Mouse (Mus musculus) gonadal fat pad, adult 2 months (tissue): Measurements from ENCODE around the gene Slc34a2. TPM values are rescaled to one million over a fixed set of nuclear protein-coding genes. Genes with fewer than 3 reads are reported as not detected.

ENCODE experiments used
- DNase-seq: peaks from one replicate; pipeline ENCODE4 v3.0.0-alpha.2; 2012; ENCODE audit warnings: low read depth
- polyA plus RNA-seq: library from polyadenylated mRNA; depleted of rRNA; stranded (reverse); fragments of >200 nt; gene quantifications from 2 replicates; pipeline ENCODE4 v1.2.3, GENCODE M21; 2012

Slc34a2 gene
- polyA plus RNA-seq, 1 experiment: 18.4 TPM

DNA sequence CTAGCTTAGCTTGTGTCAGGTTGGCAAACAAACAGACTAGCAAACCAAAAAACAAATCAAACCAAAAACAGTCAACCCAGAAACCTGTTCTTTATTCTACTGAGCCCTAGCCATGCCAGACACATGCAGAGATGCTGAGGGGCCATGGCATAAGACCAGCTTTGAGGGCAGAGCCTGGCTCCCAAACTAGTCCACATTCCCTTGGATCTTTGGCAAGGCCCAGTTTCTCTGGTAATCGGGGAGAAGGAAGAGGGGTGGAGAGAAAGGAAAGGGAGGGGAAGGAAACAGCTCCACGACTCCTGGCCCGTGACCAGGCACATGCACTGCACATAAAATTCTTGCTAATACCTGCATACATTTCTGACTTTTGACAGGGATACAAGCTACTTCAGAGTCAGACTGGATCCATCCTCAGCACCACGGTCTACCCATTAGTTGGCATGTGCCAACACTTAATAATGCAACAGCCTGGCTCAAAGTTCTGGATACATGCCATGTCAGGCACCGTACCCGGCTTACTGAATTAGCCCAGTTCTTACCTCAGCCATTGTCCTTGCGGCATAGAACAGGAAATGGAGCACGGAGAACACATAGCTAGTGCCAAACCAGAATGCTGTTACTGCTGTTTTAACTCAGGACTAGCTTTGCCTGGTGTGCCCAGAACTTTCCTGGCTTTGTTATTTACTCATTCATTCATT, 12.5 kb upstream of the Slc34a2 start:
- peak; percentile 70 for DNase-seq

DNA sequence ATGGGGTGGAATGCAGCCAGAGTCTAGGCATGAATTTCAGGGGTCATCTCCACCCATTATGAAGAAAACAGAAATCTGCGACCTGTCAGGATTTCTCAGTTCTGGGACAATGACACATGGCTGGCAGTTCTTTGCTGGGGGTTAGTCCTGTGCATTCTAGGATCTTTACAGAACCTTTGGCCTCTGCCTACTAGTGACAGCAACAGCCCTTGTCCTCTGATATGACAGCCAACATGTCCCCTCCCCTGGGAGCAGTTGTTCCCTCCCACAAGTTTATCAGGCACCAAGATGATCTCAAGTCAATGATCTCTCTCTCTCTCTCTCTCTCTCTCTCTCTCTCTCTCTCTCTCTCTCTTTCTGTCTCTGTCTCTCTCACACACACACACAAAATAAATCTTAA, 6.5 kb upstream of the Slc34a2 start:
- no peak for DNase-seq

GRCm38 (mm10) chr5:53042034-53042748, 4.3 kb downstream of the Slc34a2 start:
- DNase-seq: no peak

- no peak for DNase-seq
Observed at GRCm38 (mm10) chr5:53042771-53043371, 5.0 kb downstream of the Slc34a2 start.

DNA sequence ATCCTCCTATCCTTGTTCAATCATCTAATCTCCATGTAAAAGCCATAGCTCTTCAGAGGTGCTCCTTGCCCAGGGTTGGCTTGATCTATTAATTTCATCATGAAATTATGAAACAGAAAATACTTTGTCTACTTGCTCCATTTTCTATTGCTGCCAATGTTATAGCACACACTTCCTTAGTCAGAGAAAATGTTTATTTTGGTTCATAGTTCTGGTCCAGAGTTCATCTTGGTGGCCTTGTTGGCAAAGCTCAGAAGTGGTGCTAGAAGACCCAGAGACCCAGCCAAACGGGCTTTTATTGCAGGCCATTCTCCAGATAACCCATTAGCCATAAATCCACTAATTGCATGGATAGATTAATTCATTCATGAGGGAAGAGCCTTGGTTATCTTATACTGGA, 5.8 kb downstream of the Slc34a2 start:
- DNase-seq: peak; percentile 63

DNA sequence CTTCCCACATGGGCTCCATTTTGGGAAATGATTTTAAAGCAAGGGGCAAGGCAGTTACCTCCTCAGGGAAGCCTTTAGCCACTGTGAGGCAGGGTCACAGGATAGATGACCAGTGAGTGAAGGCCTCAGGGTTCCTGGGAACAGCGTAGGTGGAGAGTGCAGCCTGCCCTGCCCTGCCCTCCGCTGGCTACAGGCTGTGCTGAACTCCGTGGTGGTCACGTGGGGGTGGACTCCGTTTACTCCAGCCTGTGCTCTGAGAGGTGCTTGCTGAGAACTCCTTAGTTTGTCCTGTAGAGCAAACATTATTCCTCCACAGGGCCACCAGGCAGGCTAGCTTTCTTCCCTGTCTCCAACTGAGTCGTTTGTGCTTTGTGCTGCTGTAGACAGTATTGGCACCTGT, 10.1 kb downstream of the Slc34a2 start:
- DNase-seq: no peak

DNA sequence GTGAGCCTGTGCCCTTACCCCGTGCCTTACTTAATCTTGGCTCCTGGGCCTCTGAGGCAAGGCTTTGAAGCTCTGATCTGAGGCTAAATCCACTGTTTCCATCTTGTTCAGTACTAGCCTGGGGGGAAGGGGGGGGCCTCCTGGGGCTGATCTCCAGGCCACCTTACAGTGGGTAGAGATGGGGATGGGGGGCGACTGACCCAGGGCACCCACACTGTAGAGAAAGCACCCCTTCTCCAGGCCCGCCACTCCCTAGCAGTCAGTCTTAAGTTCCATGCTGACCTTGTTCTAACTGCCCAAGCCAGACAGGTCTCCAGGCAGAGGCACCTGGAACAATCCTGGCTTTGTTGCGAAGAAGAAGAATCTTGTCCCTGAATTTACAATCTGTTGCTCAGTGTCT, 10.7 kb downstream of the Slc34a2 start:
- DNase-seq: no peak

DNA sequence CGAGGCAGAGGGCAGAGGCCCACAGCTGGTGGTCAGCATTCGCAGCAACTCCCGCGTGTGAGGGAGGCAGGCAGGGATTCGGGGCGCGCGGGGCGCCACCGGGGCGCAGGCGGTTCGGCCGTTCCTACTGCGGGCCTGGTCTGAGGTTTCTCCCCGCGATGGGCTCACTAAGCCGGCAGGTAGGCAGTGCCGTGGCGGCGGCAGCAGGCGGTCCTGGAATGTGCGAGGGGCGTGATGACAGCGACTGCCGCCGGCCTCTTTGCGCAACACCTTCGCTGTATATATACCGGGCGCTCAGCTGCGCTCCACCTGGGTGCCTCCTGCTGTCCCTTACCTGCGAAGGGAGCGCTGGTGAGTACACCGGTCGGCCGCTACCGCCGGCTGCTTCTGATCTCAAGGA, 11.2 kb downstream of the Slc34a2 start:
- no peak for DNase-seq

DNA sequence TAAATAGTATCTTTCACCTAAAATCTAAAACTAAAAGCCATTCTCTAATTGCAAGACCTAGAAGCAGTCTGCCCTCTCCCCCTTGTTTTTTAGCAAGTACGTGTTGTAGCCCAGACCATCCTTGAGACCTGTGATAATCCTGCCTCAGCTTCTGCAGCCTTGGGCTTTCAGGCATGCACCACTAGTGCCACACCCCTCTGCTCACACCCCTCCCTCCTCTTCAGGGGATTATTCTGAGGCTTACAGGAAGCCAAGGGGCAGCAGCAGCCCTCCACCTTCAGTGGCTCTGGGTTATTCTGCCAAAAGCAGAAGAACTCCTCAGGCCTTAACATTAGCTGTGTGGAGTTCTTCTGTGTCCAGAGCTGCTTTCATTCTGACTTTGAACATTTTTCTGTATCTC, 13.1 kb downstream of the Slc34a2 start:
- no peak for DNase-seq

GRCm38 (mm10) chr5:53053246-53053645, 15.4 kb downstream of the Slc34a2 start:
- DNase-seq: no peak

DNA sequence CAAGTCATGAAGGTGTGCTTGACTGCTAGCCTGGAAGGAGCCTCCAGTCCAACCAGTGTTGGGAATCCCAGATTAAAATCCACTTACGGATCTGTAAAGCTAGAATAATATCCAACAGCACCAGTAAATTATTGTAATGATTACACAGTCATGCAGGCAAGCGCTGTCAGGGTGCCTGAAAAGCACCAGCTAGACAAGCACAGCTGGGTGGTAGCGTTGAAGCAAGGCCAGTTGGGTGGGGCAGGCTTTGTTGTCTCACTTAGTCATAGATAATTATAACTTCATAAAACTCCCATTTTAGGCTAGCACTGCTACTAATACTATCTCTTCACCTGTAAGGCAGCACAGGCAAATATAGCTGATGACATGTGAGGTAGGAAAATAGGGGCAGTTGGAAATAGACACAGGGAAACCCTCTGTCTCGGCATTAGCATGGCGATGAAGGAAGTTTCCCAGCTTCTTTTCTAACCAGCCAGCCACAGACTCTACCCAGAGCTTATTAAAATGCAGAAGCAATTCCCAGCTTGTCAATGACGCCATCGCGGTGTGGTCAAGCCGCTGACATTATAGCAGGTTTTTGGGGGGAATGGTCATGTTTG, 23.8 kb downstream of the Slc34a2 start:
- DNase-seq: no peak

DNA sequence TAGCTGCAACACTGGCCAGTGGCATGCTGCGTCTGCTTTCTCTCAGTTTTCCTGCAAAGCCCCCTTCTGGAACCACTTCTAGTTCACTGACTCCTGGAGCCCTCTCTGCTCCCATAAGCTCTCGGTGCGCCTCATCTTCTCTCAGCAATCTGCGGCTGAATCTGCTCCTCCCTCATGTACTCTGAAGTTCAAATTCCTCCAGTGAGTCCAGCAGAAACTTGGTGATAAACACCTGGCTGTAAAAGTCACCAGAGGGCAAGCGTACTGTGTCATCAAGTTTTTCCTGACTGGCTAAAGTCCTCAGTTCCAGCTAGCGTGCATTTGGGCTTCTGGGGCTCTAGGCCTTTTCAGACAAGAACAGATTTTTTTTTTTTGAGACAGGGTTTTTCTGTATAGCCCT, 36.7 kb downstream of the Slc34a2 start:
- DNase-seq: no peak

DNA sequence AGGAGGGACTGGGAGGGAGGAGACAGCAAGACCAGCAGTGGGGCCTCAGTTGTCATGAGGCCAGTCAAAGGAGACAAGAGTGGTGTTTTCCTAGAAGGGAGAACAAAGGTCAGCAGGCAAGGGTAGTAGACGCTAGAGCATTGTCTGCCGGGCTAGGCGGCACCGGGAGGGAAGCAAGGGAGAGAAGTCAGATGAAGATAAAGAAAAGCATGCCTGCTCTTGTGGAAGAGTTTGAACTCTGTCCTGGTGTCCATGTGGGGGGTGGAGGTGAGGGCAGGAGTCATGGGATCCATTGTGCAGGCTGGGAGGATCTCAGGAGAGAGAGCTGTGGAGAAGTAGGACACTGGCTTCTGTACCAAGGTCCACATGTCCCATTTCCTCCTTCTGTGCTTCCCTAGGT, 40.6 kb downstream of the Slc34a2 start:
- no peak for DNase-seq

- DNase-seq: no peak
Observed at GRCm38 (mm10) chr5:53087452-53087851, 49.6 kb downstream of the Slc34a2 start.

- no peak for DNase-seq
Observed at GRCm38 (mm10) chr5:53091331-53091730, 53.5 kb downstream of the Slc34a2 start.

GRCm38 (mm10) chr5:53101848-53102473, 64.1 kb downstream of the Slc34a2 start:
- DNase-seq: no peak

GRCm38 (mm10) chr5:53104177-53104855, 66.4 kb downstream of the Slc34a2 start:
- no peak for DNase-seq

DNA sequence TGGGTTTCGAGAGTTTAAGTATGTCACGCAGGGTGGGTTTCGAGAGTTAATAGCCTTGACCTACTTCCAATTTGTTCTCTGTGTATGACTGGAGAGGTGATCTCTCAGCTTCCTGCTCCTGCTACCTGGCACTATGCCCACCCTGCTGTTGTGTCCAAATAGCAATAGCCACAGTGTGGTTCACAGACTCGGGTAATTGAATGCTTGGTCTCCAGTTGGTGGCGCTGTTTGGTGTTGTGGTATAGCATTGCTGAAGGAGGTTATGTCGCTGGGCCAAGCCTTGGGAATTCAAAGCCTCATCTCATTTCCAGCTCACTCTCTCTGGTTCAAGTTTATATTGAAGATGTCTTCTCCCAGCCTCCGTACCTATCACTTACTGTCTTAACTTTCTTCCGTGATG, 67.8 kb downstream of the Slc34a2 start:
- no peak for DNase-seq

DNA sequence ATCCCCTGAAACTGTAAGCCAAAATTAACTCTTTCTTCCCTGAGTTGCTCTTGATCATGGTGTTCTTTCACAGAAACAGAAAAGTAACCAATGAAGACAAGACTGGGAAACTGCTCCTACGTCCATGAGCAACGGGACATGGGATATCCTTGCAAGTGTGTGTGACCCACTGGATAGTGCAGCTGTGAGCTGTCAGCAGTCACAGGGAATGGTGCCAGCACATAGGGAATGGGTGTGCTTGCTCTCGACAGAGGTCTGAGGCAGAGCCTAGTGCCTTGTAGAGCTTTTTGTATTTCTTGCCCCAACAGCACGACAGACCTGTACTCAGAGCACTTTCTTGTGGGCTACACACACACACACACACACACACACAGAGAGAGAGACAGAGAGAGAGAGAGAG, 68.2 kb downstream of the Slc34a2 start:
- no peak for DNase-seq

DNA sequence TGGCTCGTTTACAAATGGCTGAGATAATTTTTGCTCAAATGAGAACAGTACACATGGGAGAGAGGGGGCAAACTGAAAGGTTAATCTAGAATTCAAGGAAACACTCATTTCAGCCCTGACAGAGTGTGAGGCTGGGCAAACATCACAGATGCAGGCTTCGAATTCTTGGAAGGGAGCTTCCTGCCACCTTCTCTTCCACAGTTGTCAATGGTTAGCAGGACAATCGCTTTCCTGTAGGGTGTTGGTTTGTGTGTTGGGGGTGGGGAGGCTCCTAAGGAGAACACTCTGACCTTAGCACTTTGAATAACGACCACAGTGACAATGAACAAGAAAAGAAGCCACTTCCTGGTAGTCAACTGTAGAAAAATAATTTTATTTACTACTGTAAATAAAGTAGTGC, 68.8 kb downstream of the Slc34a2 start:
- DNase-seq: no peak

GRCm38 (mm10) chr5:53108026-53108425, 70.1 kb downstream of the Slc34a2 start:
- DNase-seq: no peak

- DNase-seq: no peak
Observed at GRCm38 (mm10) chr5:53108668-53109067, 70.8 kb downstream of the Slc34a2 start.
